Mouse (Mus musculus) left cerebral cortex, postnatal 36 days (tissue): ENCODE measurements at regions not wholly inside any gene's neighbourhood (a gene's known extent, or its start where the extent isn't known, plus 50 kb on each side); places are given as distances from the start of the nearest gene placed in this dataset.

Experiments
- DNase-seq, 2 experiments: peaks; one replicate each; pipeline ENCODE4 v3.0.0; 2021 to 2022; ENCODE audit warnings: low spot score in 2 of 2, mixed read lengths in 1 of 2
- intact Hi-C: fragments of 180-260 bp; cut with DNase I; formaldehyde crosslinking; loops from one replicate; pipeline ENCODE4 v1.15.1; 2025

DNA sequence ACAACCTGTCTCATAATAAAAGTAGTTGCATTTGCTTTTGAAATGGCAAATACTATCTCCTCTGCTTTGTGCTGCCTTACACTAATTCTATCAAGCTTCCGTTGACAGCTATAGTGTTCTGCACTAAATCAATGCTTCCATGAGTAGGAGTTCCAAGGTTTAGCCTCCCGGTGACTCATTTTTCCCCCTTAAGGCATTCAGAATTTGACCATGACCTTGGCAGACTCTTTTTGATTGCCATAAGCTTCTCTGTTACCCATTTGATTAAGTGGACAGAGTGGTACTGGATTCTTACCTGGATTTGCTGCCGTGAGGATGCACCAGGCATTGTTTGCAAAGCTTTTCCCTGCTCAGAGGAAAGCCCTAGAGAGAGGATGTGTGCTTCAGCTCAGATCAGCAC, 66.5 kb upstream of the Sel1l start:
- no peak for DNase-seq

DNA sequence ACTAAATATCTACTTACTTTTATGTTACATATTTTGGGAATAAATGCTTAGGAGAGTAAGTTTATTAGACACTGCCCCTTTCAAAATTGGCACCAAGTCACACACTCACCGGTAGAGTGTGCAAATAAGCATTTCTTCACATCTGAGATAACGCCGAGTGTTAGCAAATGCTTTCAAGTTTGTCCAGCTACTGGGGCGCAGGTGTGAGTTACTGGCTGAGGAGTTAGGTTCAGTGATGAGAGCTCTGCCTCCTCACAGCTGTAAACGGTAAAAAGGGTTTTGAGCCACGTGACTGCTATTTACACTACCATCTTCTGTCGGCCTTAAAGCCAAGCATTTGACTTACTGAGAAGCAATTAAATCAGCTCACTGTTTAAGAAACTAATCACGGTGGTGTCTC, 61.6 kb upstream of the Sel1l start:
- no peak for DNase-seq
- intact Hi-C loops, result no loop called here

More for the DNA sequence above, 66.5 kb upstream of the Sel1l start:
- intact Hi-C loops, result no loop called here
